Mouse (Mus musculus) stomach, embryonic 15.5 days (tissue): ENCODE results near the gene Slc32a1. TPM values are rescaled to one million over a fixed set of nuclear protein-coding genes. Genes with fewer than 3 reads are reported as not detected.

Experiments used
- ATAC-seq: fragments of 200-750 bp; cut with Nextera tagmentation; 2 replicates; pipeline ENCODE4 v1.8.0; 2017; ENCODE audit warnings: low read depth, moderate number of reproducible peaks, moderate TSS enrichment; ENCODE audit not compliant: insufficient read depth, low FRiP score
- H3K27ac ChIP-seq: fragments of 300-500 bp; sonication (generic); 2 replicates; pipeline ENCODE4 v1.5.1; 2015; ENCODE audit warnings: mild to moderate bottlenecking, inconsistent platforms
- H3K27me3 ChIP-seq: fragments of 300-500 bp; sonication (generic); replicated peaks from 2 replicates; pipeline ENCODE4 v1.6.1; 2015; ENCODE audit warnings: inconsistent platforms
- H3K36me3 ChIP-seq: fragments of 300-500 bp; sonication (generic); 2 replicates; pipeline ENCODE4 v1.6.1; 2015; ENCODE audit warnings: inconsistent platforms
- H3K4me1 ChIP-seq: fragments of 300-500 bp; sonication (generic); 2 replicates; pipeline ENCODE4 v1.6.1; 2015; ENCODE audit warnings: inconsistent platforms
- H3K4me2 ChIP-seq: fragments of 300-500 bp; sonication (generic); 2 replicates; pipeline ENCODE4 v1.6.1; 2015; ENCODE audit warnings: mild to moderate bottlenecking, inconsistent platforms
- H3K4me3 ChIP-seq: fragments of 300-500 bp; sonication (generic); replicated peaks from 2 replicates; pipeline ENCODE4 v1.5.1; 2015; ENCODE audit warnings: inconsistent platforms
- H3K9ac ChIP-seq: fragments of 300-500 bp; sonication (generic); 2 replicates; pipeline ENCODE4 v1.6.1; 2015; ENCODE audit warnings: inconsistent platforms
- H3K9me3 ChIP-seq: fragments of 300-500 bp; sonication (generic); 2 replicates; pipeline ENCODE4 v1.6.1; 2016; ENCODE audit warnings: inconsistent platforms
- WGBS: fragments of 180-500 bp; shearing (Covaris S2); methylation state at CpG from one replicate; pipeline ENCODE4 v1.1.7; 2015; 5-methylcytosine and 5-hydroxymethylcytosine counted together
- polyA plus RNA-seq: library from polyadenylated mRNA; unstranded; fragments of >200 nt; fragmentation: Nextera tagmentation; extraction: Ambion mirVana; gene quantifications from 2 replicates; pipeline ENCODE4 v1.2.1, GENCODE M21; 2015

Slc32a1 gene
- polyA plus RNA-seq, 1 experiment from 2014 or later = not detected

- ATAC-seq = no peak
- H3K4me2 ChIP-seq = no peak overlapping the region
- no peak overlapping the region for H3K4me3 ChIP-seq
- H3K9me3 ChIP-seq = no peaks in the 10 kb centered on the region
- 3% methylated on average over 53 of the region's 53 CpGs for WGBS
- H3K27me3 ChIP-seq = peaks cover 99% of the 10 kb centered on the region
- peaks cover 10% of the 10 kb centered on the region for H3K4me1 ChIP-seq
- H3K27ac ChIP-seq = no peak overlapping the region
- no peak overlapping the region for H3K9ac ChIP-seq
- no peaks in the 10 kb centered on the region for H3K36me3 ChIP-seq
These were observed 3.2 kb downstream of the Slc32a1 start for GRCm38 (mm10) chr2:158613541-158614417.

- no peak for ATAC-seq
- Histone ChIP-seq H3K9ac (no peak overlapping the region), H3K36me3 (no peaks in the 10 kb centered on the region), H3K9me3 (no peaks in the 10 kb centered on the region), H3K4me2 (no peak overlapping the region; the same call in 1 of the 2 replicates), H3K27me3 (peaks cover 98% of the 10 kb centered on the region), H3K4me3 (0 out of 2 replicates have a peak overlapping the region, but pooled peaks have one; percentile 1), H3K27ac (no peak overlapping the region), H3K4me1 (peaks cover 10% of the 10 kb centered on the region)
- 2% methylated on average over 47 of the region's 47 CpGs for WGBS
These were observed 3.9 kb downstream of the Slc32a1 start for GRCm38 (mm10) chr2:158614418-158614955.

DNA sequence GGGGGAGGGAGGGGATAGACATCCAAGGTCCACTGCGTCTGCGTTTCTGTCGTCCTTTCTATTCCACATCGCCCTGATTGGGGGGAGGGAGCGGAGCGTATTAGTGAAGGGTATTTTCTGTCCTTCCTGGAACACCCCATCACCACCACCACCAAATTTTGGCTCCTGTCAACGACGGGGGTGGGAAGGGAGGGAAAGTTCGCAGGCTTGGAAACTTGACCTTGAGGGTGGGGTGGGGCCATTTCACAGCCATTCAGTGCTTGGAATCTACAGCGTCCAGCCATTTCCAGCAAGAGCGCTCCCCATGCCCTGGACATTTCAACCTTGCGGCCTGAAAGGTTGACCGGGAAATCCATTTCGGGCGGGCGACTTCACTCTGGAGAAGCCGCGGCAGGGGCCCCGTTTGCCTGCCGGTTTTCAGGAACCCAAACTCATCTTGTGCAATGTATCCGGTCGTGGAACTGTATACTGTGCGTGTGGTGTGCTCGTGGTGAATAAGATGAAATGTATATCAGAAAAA lies 4.7 kb downstream of the Slc32a1 start:
- no peaks in the 10 kb centered on the region for H3K9me3 ChIP-seq
- H3K36me3 ChIP-seq = no peaks in the 10 kb centered on the region
- 3% methylated on average over 24 of the region's 24 CpGs for WGBS
- ATAC-seq = no peak
- H3K4me3 ChIP-seq = no peak overlapping the region
- H3K27ac ChIP-seq = no peak overlapping the region
- H3K4me2 ChIP-seq = no peak overlapping the region
- H3K9ac ChIP-seq = no peak overlapping the region
- H3K27me3 ChIP-seq = peaks cover 95% of the 10 kb centered on the region
- peaks cover 10% of the 10 kb centered on the region for H3K4me1 ChIP-seq

- Histone ChIP-seq H3K4me1 (peaks cover 5% of the 10 kb centered on the region), H3K27me3 (peaks cover 90% of the 10 kb centered on the region), H3K36me3 (no peaks in the 10 kb centered on the region), H3K27ac (no peak overlapping the region), H3K4me3 (no peak overlapping the region), H3K9me3 (no peaks in the 10 kb centered on the region), H3K4me2 (no peak overlapping the region), H3K9ac (no peak overlapping the region)
- ATAC-seq = no peak
- 3% methylated on average over 13 of the region's 13 CpGs for WGBS
These were observed 5.1 kb downstream of the Slc32a1 start for GRCm38 (mm10) chr2:158615702-158616101.

DNA sequence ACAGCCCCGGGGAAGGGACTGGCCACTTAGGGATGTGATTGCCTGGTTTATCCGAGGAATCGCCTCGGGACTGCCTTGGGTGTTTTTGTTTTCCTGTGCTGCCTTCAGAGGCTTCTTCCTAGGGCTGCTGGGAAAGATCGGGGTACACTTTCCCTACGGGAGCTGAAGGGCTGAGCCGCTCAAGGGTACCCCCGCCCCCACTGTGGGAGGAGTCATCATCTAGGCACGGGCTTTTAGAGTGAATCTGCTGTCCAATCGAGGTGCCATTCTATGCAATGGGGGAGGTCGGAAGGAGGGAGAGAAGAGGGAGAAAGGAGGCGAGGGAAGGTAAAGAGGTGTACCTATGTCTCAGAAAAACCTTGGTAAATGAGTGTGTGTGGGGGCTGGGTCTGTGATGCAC lies 5.7 kb downstream of the Slc32a1 start:
- Histone ChIP-seq H3K36me3 (no peaks in the 10 kb centered on the region), H3K27me3 (peaks cover 84% of the 10 kb centered on the region), H3K9me3 (no peaks in the 10 kb centered on the region), H3K27ac (no peak overlapping the region), H3K9ac (no peak overlapping the region), H3K4me1 (peaks cover 4% of the 10 kb centered on the region; the same call in 1 of the 2 replicates), H3K4me3 (no peak overlapping the region), H3K4me2 (no peak overlapping the region)
- ATAC-seq = no peak
- WGBS = 1% methylated on average over 12 of the region's 12 CpGs

DNA sequence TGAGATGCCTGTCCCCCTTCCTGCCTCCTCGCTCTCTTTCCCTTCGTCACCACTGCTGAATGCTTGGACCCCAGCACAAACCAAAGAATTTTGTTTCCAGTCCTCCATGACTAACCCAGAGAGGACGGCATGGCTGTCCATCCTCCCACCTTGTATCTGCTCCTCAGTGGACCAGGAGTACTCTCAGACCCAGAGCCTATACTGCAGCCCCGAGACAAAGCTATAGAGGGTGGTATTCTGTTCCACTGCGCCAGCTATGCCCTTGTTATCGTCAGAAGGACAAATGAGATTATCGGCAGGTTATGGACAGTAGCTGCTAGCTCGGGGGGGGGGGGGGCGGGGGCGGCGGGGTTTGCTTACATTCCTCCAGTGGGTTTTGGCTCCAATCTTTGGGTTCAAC lies 6.2 kb downstream of the Slc32a1 start:
- Histone ChIP-seq H3K9ac (no peak overlapping the region), H3K4me2 (no peak overlapping the region), H3K36me3 (no peaks in the 10 kb centered on the region), H3K27me3 (peaks cover 79% of the 10 kb centered on the region), H3K9me3 (no peaks in the 10 kb centered on the region), H3K27ac (no peak overlapping the region), H3K4me3 (no peak overlapping the region), H3K4me1 (peaks cover 4% of the 10 kb centered on the region; the same call in 1 of the 2 replicates)
- no peak for ATAC-seq
- WGBS = 12% methylated on average over 11 of the region's 11 CpGs

GRCm38 (mm10) chr2:158624718-158625222 lies 14.2 kb downstream of the Slc32a1 start, which contains the start of gene Actr5:
Gene Actr5 (plus strand): TSS chr2:158624888.
- under 1% methylated on average over 39 of the region's 39 CpGs for WGBS
- ATAC-seq = peak; percentile 94
- H3K4me2 ChIP-seq = peak within 1 kb of the TSS; percentile 59

GRCm38 (mm10) chr2:158625231-158625630 lies 14.7 kb downstream of the Slc32a1 start:
- under 1% methylated on average over 44 of the region's 44 CpGs for WGBS
- no peaks in the 10 kb centered on the region for H3K9me3 ChIP-seq
- ATAC-seq = peak; percentile 69

More at GRCm38 (mm10) chr2:158624718-158625222, 14.2 kb downstream of the Slc32a1 start, which contains the start of gene Actr5:
- Histone ChIP-seq H3K4me1 (0 out of 2 replicates have a peak, but pooled peaks cover 7% of the 10 kb centered on the region), H3K4me3 (peak within 1 kb of the TSS; percentile 64), H3K9ac (peak within 1 kb of the TSS; percentile 67), H3K27me3 (peaks cover 1% of the 10 kb centered on the region), H3K36me3 (peaks cover 17% of the 10 kb centered on the region), H3K27ac (peak within 1 kb of the TSS; percentile 95), H3K9me3 (no peaks in the 10 kb centered on the region)

GRCm38 (mm10) chr2:158625697-158626096 lies 15.1 kb downstream of the Slc32a1 start:
- WGBS = 29% methylated on average over 8 of the region's 8 CpGs
- H3K9me3 ChIP-seq = no peaks in the 10 kb centered on the region
- H3K27me3 ChIP-seq = no peaks in the 10 kb centered on the region
- H3K9ac ChIP-seq = peak overlapping the region; percentile 67; the same call in 1 of the 2 replicates
- 0 out of 2 replicates have a peak, but pooled peaks cover 7% of the 10 kb centered on the region for H3K4me1 ChIP-seq
- peaks cover 21% of the 10 kb centered on the region for H3K36me3 ChIP-seq
- peak overlapping the region; percentile 64 for H3K4me3 ChIP-seq
- H3K27ac ChIP-seq = no peak overlapping the region
- ATAC-seq = no peak
- H3K4me2 ChIP-seq = peak overlapping the region; percentile 59

More at GRCm38 (mm10) chr2:158625231-158625630, 14.7 kb downstream of the Slc32a1 start:
- Histone ChIP-seq H3K9ac (peak overlapping the region; percentile 67), H3K27me3 (no peaks in the 10 kb centered on the region; the same call in 1 of the 2 replicates), H3K4me2 (peak overlapping the region; percentile 59), H3K4me1 (0 out of 2 replicates have a peak, but pooled peaks cover 7% of the 10 kb centered on the region), H3K27ac (peak overlapping the region; percentile 95), H3K4me3 (peak overlapping the region; percentile 64), H3K36me3 (peaks cover 21% of the 10 kb centered on the region)

GRCm38 (mm10) chr2:158628858-158629257 lies 18.3 kb downstream of the Slc32a1 start:
- no peak overlapping the region for H3K27ac ChIP-seq
- no peaks in the 10 kb centered on the region for H3K9me3 ChIP-seq
- ATAC-seq = no peak
- no peaks in the 10 kb centered on the region for H3K27me3 ChIP-seq
- H3K4me3 ChIP-seq = no peak overlapping the region
- peaks cover 50% of the 10 kb centered on the region for H3K36me3 ChIP-seq
- H3K4me1 ChIP-seq = 0 out of 2 replicates have a peak, but pooled peaks cover 7% of the 10 kb centered on the region
- no peak overlapping the region for H3K4me2 ChIP-seq
- H3K9ac ChIP-seq = no peak overlapping the region
- WGBS = 79% methylated on average over 3 of the region's 3 CpGs

GRCm38 (mm10) chr2:158629414-158629813 lies 18.8 kb downstream of the Slc32a1 start:
- H3K27me3 ChIP-seq = no peaks in the 10 kb centered on the region
- no peak overlapping the region for H3K9ac ChIP-seq
- H3K4me2 ChIP-seq = no peak overlapping the region

More at GRCm38 (mm10) chr2:158629414-158629813, 18.8 kb downstream of the Slc32a1 start:
- Histone ChIP-seq H3K9me3 (no peaks in the 10 kb centered on the region), H3K36me3 (peaks cover 50% of the 10 kb centered on the region), H3K4me1 (0 out of 2 replicates have a peak, but pooled peaks cover 7% of the 10 kb centered on the region), H3K4me3 (no peak overlapping the region), H3K27ac (no peak overlapping the region)
- WGBS = 60% methylated on average over 1 of the region's 1 CpGs
- no peak for ATAC-seq
